8 mouse cellular contexts compared by ENCODE assay signal in the genomic region with DNA sequence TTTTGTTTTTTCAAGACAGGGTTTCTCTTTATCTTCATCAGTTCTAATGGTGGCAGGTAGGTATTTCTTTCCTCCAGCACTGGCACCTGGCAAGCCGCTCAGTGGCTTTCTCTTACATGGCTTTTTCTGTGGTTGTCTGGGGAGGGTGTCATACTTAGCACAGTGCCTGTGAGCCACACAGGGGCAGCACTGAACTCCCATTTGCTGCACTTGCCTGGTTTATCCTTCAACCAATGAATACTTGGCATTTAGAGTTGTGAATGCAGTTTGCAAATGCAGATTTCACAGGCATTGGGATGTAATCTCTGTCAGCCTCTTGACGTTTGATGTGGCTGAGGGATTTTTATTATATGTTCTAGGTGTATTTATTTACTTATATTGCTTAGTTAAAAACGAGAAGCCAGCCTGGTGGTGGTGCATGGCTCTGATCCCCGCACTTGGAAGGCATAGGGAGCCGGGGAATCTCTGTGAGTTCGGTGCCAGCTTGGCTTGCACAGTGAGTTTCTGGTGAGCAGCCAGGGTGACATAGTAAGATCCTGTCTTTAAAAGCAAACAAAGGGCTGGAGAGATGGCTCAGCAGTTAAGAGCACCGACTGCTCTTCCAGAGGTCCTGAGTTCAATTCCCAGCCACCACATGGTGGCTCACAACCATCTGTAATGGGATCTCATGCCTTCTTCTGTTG. TPM values are rescaled to one million over a fixed set of nuclear protein-coding genes. Genes with fewer than 3 reads are reported as not detected.
A peak's percentile ranks its signal among the peaks of the same experiment; 100 is the strongest.
DNase-seq lines count a peak whose midpoint lies in the region; ATAC-seq and TF ChIP-seq lines count a peak whose summit lies in the region.

No protein-coding gene starts in this region.

- H3K9me3 ChIP-seq in lung, embryonic 15.5 days, result no peaks in the 10 kb centered on the region

- 0 out of 2 replicates have a peak overlapping the region, but pooled peaks have one; percentile 2 for H3K27ac ChIP-seq in lung, embryonic 15.5 days

- peaks cover 4% of the 10 kb centered on the region; the same call in 1 of the 2 replicates for H3K27me3 ChIP-seq in lung, embryonic 15.5 days
- no peaks in the 10 kb centered on the region for H3K27me3 ChIP-seq in myocyte (ENCODE audit: control insufficient read depth, insufficient read depth, insufficient read length)

- peaks cover 28% of the 10 kb centered on the region for H3K4me1 ChIP-seq in lung, embryonic 15.5 days

- WGBS in lung, embryonic 15.5 days, result 54% methylated on average over 7 of the region's 7 CpGs

- peaks cover 64% of the 10 kb centered on the region for H3K79me2 ChIP-seq in myocyte (ENCODE audit: control insufficient read depth, insufficient read depth)

- no peak overlapping the region for H3K9ac ChIP-seq in lung, embryonic 15.5 days

- no peak for ATAC-seq in lung, embryonic 15.5 days (ENCODE audit: borderline replicate concordance, extremely low read depth, low FRiP score, low TSS enrichment)

- peak; percentile 91 for DNase-seq in heart, adult 11 months
- no peak for DNase-seq in heart, adult 9 months (ENCODE audit: low spot score in 2 of 2)
- DNase-seq in lung, postnatal 36 days, result no peak
- peak; percentile 74 for DNase-seq in cerebellum, adult 9-10 months
- DNase-seq in urinary bladder, postnatal 4 days (ENCODE audit: low spot score in 2 of 2), result no peak
- no peak for DNase-seq in embryo, embryonic 9.5 days (ENCODE audit: extremely low spot score)

- no peak overlapping the region for H3ac ChIP-seq in myocyte (ENCODE audit: control insufficient read depth, insufficient read length)

- no peak overlapping the region for H3K4me3 ChIP-seq in lung, embryonic 15.5 days
- H3K4me3 ChIP-seq in myocyte, result peak overlapping the region; percentile 34

- no peak for TF ChIP-seq POLR2A in myocyte (IDR thresholded peaks at IDR 0.05; ENCODE audit: insufficient read length, low read depth)

- no peaks in the 10 kb centered on the region for H3K36me3 ChIP-seq in lung, embryonic 15.5 days
- H3K36me3 ChIP-seq in myocyte (ENCODE audit: control insufficient read depth, insufficient read depth), result peaks cover 6% of the 10 kb centered on the region

- H3K4me2 ChIP-seq in lung, embryonic 15.5 days, result no peak overlapping the region
- H3K4me2 ChIP-seq in myocyte (ENCODE audit: low read depth), result peak overlapping the region; percentile 39

TF ChIP-seq in myocyte, 11 proteins besides CTCF, POLR2A, EP300 and RAD21:
- TF ChIP-seq E2F4 (IDR thresholded peaks at IDR 0.05; ENCODE audit: insufficient read depth) (no peak), POLR2AphosphoS2 (IDR thresholded peaks at IDR 0.05; ENCODE audit: insufficient read length, low read depth) (no peak), TCF3 (IDR thresholded peaks at IDR 0.05; ENCODE audit: insufficient read length, low read depth) (no peak), USF1 (IDR thresholded peaks at IDR 0.05; ENCODE audit: low read depth) (no peak), MYOG (IDR thresholded peaks at IDR 0.05; ENCODE audit: control insufficient read depth in 1 of 3, insufficient read depth in 1 of 3, insufficient read length in 2 of 3, low read depth in 2 of 3) (no peak), SRF (IDR thresholded peaks at IDR 0.05; ENCODE audit: control insufficient read depth, insufficient read length, low read depth) (no peak), CEBPB (IDR thresholded peaks at IDR 0.05; ENCODE audit: insufficient read depth, poor library complexity, severe bottlenecking) (no peak), MAX (IDR thresholded peaks at IDR 0.05; ENCODE audit: low read depth) (no peak), TCF12 (IDR thresholded peaks at IDR 0.05; ENCODE audit: insufficient read depth, poor library complexity, severe bottlenecking) (no peak), MYOD1 (IDR thresholded peaks at IDR 0.05; ENCODE audit: control insufficient read depth in 1 of 3, insufficient read length in 2 of 3, low read depth in 2 of 3) (no peak), REST (IDR thresholded peaks at IDR 0.05; ENCODE audit: insufficient read depth, insufficient read length) (no peak)

RNA-seq across cellular contexts. Expression of gene Acot7, which starts 6.6 kb away (rescaled TPM):
- 67.6 and 72.5 TPM in 2 replicates for polyA plus RNA-seq in lung, embryonic 15.5 days (2015; fragmentation: Nextera tagmentation; extraction: Ambion mirVana)
- 167 TPM for polyA plus RNA-seq in myocyte (2012; fragmentation: generic; extraction: Trizol)

RNA-seq across cellular contexts. Expression of gene Hes2, which starts 25.8 kb away (rescaled TPM):
- polyA plus RNA-seq in lung, embryonic 15.5 days (2015; fragmentation: Nextera tagmentation; extraction: Ambion mirVana), result 0.26 and 0.61 TPM in 2 replicates
- polyA plus RNA-seq in myocyte (2012; fragmentation: generic; extraction: Trizol), result not detected

RNA-seq across cellular contexts. Expression of gene Espn, which starts 32.3 kb away (rescaled TPM):
- 11.4 and 13.4 TPM in 2 replicates for polyA plus RNA-seq in lung, embryonic 15.5 days (2015; fragmentation: Nextera tagmentation; extraction: Ambion mirVana)
- polyA plus RNA-seq in myocyte (2012; fragmentation: generic; extraction: Trizol), result 0.65 TPM

Comparison
In these comparisons a context has a peak if more than half of its experiments do, and no peak if none do; other contexts are left out.
1. DNase-seq: peak in heart, adult 11 months (single experiment) and cerebellum, adult 9-10 months (single experiment); none in heart, adult 9 months (0 of 2), lung, postnatal 36 days (single experiment), urinary bladder, postnatal 4 days (0 of 2) and embryo, embryonic 9.5 days (single experiment).